Mouse (Mus musculus) fat pad, adult 2 months (tissue): ENCODE measurements around the gene D11Wsu47e.

Experiments
- DNase-seq: peaks from one replicate; pipeline ENCODE4 v3.0.0-alpha.2; 2011; ENCODE audit warnings: low read depth, low spot score; ENCODE audit errors: extremely low read depth

Gene D11Wsu47e

DNA sequence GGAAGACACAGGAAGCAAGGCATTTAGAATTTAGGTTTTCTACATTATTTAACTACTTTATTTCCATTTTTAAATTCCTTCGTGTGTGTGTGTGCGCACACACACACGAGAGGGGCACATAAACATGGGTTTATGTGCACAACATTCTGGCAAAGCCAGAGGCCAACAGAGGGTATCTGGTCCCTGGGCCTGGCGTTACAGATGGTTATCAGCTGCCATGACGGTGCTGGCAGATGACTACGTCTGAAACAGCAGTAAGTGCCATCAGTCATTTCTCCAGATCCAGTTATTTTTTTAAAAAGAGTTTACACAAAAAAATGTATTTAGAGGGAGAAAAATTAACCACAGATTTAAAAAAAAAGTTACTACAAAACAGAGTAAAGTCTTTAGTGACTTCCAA, 18.0 kb upstream of the D11Wsu47e start:
- DNase-seq, result no peak

DNA sequence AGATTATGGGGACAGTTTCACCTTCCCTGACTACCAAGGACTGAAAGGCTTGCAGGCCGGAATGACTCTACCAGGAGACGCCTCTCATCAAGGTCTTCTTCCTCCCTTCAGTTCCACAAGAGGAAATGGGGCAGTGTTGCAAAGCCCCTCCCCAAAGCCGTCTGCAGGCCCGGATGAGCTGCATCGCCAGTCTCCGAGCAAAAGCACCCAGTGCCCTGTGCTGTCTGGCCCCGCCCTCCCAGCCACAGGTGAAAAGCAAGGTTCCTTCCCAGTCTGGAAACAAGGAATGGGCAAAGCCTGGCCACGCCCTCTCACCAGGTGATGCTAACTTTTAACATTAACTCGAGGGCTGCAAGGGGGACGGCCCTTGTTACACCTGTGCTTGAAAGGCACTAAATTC, 17.6 kb upstream of the D11Wsu47e start:
- DNase-seq, result no peak

DNA sequence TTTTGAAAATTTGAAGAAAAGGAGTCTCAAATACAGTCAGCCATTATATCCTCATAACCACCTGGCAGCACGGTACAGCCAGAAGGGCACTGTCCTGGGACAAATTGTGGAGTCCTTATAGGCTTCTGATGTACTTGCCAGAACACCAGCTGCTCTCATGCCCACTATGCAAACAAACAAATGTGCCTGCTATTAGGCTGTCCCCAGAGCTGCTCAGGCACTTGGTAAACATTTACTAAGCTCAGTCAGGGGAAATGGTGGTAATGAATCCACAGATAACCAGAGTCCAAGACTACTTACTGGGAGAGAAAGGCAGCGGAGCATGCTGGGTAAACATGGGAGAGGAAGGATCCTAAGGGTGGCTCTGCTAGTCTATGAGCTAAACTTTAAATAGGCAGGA, 17.1 kb upstream of the D11Wsu47e start:
- DNase-seq, result no peak

DNA sequence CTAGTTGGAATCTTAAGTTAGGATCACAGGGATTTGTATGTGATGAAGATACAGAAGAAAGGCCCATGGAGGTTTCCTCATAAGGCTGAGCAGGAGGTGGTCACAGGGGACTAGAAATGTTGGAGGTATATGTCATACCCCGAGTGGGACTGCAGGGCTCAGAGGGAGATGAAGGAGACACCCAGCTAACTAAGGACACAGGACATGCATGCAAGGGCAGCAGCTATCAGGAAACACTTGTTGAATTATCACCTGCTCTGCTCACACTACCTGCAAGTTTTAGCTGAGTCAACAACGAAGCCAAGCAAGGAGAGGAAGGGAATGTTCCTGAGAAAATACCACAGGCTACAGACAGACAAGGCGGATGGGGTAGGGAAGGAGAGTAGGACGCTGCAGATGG, 16.5 kb upstream of the D11Wsu47e start:
- no peak for DNase-seq

DNA sequence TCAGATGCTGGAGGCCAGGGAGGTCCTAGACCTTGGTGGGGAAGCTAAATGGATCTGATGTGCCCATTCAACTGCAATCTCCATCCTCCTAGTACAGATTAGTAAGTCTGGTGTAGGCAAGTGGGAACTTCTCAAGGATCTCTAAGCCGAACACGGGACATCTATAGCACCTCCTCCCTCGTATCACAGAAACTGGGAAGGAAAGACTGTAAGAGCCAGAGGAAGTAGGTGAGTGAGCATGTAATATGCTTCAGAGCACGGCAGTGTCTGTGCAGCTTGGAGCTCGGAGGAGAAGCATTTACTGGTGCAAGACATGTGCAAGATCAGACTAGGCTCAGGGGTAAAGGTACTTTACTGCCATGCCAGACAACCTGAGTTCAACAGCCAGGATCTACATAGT, 15.4 kb upstream of the D11Wsu47e start:
- DNase-seq, result no peak

DNA sequence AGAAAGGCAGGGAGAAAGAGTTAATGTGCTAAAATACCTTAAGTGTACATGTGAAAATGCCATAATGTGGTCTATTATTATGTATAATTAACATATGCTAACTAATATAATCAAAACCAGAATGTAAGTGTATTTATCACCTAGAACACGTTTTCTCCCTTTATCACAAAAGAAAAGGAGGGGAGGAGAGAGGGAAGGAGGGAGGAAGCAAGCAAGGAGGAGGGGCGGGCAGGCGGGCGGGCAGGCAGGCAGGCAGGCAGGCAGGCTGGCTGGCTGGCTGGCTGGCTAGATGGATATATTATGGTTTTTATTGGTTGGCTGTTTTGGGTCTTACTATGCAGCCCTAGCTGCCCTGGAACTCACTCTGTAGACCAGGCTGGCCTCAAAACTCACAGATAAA, 14.5 kb upstream of the D11Wsu47e start:
- no peak for DNase-seq

DNA sequence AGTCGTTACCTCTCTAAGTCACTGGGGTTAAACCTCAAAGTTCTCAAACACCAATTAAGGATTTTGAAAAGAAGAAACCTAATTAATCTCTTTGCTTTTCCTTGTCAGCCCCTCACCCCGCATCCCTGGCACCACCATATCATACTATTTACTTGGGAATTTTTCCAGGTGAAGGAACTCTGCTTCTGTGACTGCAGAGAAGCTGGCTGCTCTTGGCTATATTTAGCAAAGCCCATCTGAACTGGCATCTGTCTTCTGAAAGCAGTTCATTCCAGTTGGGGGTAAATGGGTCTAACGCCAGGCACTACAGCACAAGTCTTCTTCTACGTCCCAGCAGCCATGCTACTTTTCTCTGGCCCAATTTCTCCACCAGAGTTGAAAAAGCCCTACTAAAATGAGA, 10.6 kb upstream of the D11Wsu47e start:
- no peak for DNase-seq

DNA sequence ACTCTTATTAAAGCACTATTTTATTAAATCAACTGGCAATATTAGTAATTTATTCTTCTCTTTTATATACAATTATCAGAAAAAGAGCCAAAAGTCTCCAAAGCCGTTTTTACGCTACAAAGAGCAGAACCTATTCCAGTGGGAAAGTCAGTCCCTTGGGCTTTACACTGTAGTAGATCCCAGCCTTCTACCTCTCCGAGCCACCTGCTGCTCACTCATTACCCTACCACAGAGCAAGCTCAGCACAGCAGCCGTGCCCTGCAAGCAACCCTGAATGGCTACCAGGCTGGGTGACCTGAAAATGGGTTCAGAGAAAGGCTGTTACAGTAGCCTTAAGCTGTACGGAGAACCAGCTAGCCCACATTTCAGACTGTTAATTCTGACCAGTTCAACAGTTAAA, 9.6 kb upstream of the D11Wsu47e start:
- DNase-seq, result no peak

DNA sequence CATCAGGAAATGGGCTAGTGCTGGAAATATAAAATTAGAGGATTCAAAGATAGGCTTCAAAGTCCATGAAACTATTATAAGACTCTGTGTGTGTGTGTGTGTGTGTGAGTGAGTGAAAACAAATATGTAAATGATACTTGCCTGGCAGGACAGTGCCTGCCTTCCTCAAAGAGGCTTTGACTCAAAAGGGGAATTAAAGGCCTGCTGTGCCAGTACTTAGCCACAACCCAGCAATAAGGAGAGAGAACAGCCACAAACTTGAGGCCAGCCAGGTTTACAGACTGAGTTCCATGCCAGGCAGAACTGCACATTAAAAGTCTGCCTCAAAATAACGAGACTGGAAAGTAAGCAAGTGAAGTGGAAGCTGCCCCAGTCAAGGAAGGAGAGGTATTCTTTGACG, 7.4 kb upstream of the D11Wsu47e start:
- no peak for DNase-seq

DNA sequence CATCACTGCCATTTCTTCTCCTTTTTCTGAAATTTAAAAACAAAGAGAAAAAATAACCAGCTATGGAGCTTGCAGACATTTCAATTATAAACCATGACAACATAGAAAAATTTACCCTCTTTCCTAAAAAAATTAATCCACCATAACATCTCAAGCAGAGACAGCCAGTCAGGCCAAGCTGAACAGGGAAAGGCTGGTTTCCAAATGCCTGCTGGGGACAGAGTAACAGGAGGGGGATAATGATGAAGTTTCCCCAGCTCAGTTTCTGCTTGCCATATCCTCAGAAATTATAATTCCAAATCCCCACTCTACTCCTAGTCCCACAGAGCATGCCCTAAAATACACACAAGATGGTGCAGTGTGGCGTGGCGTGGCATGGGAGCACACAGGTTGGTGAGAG, 6.8 kb upstream of the D11Wsu47e start:
- no peak for DNase-seq

DNA sequence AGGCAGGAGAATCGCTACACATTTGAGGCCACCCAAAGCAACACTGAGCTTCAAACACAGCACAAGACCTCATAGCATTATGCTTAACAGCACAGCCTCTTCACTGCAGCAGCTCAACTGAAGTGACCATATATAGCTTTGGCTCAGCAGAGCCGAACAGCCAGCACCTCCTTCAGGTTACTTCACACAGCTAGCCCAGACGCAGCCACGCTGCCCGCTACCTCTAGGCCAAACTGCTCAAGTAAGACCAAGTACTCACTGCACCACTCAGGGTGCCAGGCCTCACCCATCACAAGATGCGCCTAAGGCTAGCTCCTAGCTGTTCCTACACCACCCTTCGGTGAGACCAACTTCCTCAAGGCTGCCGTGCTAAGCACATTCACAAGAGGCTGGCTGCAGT, 5.8 kb upstream of the D11Wsu47e start:
- DNase-seq, result peak; percentile 37

DNA sequence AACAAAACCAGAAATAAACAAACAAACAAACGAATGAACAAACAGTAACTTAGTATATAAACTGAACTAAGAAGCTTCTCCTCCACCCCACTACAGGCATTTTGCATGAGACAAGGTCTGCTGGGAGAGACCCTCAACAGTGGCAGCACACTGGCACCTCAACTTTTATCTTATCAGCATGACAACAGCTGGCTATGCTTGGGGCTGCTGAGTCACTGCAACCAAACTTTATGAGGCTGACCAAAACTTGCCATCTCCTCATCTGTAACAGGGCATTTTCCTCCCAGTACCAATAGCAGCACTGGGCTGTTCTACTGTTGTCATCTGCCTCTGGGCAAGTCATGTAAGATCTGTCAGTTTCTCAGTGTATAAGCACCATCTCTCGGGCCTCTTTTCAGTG, 3.3 kb upstream of the D11Wsu47e start:
- no peak for DNase-seq

DNA sequence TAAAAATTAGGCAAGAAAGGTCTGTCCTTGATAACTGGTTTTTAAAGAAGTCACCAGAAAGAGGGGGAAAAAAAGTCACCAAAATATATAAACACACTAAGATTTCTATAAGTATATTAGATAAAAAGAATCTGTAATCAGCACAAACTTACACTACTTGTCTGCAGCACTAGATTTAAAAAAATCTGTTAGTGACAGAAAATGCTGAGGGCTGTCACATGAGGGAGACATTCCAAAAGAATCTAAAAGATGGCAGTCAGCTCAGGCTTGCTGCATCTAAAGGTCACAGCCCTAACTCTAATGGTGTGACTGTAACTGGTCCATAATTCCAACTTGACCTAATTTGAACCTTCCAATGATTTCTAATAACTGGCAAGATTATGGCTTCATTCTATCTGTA, 2.2 kb upstream of the D11Wsu47e start:
- DNase-seq, result no peak

DNA sequence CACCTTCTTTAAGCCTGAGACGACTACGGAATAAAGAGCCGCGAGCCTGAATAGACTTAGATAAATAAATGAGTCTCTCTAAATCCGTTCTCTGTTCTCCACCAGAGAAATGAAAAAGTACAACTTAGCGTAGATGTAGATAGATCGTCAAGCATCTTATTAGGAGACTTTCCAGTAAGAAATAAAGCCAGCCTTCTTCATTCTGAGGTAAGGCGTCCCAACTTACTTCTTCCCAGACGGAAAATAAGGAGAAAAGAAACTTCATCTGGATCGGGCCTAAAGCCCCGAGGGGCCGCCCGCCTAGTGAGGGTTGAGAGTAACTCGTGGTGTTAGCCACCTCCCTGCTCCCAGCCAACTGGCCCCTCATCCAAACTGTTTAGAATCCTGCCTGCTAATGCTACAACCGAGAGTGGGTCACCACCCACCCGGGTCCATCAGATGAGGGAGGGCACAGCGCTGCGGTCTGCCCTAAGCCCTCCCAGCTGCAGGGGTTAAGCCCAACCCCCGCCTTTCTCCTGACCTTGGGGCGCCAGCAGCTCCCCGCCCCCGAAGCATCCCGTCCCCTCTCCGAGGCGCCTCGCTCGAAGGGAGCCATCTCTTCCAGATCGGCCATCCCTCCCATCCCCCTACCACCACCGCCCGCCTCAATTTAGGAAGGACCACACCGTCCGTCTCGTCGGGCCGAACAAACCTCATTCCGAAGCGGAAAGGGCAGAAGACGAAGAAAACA, 1.1 kb upstream of the D11Wsu47e start:
- DNase-seq, result no peak

DNA sequence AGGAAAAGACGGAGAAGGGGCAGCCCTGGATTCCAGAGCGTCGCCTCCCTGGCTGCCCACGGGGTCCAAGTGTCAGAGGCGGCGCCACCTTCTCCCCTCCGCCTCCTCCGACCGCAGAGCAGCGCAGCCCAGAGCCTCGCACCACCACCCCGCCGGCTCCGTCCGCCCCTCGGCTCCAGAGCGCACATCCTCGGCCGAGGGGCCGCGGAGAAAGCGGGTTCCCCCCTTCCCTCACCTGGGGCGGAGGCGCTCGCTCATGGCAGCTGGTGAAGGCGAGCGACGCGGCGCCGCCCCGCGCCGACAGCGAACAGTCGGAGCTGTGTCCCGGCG, 620 bp upstream of the D11Wsu47e start:
- no peak for DNase-seq

DNA sequence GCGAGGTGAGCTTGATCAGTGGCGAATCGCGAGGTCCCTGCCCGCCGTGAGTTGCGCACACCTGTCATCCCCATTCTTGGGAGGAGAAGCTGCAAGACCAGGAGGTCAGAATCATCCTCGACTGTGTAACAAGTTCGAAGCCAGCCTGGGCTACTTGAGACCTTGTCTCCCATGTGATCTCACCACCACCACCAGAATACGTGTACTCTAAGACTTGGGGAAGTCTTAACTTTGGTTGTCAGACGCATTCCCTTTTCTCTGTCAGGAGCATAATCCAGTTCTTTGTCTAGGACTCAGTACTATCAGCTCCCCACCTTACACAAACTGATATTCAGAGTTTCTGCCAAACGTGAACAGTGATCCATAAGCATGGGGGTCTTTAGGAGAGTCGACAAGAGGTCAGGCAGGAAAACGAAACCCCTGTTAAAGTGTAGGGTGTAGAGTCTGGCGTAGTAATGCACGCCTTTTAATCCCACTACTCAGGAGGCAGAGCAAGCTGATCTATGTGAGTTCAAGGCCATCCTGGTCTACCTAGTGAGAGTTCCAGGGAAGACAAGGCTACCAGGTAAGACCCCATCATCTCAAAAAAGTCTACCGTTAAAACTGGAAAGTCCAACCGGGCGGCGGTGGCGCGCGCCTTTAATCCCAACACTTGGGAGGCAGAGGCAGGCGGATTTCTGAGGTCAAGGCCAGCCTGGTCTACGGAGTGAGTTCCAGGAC, 655 bp downstream of the D11Wsu47e start:
- DNase-seq, result no peak

DNA sequence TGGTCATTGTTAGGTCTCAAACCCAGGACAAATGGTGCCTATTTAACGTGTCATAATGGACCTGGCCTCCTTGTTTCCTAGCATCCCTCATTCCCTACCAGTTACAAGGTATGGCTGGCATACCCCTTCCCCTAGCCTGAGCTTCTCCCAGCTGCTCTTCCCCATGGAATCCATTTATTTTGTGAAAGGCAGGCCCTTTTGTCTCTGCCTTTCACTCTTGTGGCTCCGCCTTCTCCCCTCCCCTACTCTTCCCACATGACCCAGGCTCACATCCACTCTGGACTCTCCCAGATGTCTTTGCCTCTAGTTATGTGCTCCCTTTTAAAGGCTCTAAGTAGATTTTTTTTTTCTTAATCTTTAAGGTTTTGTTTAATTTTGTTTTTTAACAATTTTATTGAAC, 2.8 kb downstream of the D11Wsu47e start:
- DNase-seq, result no peak

DNA sequence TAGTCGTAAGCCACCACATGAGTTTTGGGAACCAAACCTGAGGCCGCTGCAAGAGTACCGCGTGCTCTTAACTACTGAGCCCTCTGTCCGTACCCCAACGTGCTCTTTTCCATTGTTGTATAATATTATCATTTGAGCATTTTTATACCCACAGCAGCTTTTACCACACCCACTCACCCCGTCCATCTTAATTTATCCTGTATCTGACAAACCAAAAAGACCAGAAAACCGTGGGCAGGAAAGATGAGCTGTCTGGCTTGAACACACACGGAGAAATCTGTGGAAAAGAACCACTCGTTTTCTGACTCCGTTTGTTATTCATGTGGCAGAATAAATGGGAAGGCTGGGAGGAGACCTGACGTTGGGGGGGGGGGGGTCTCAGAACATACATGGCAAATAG, 6.3 kb downstream of the D11Wsu47e start:
- no peak for DNase-seq

DNA sequence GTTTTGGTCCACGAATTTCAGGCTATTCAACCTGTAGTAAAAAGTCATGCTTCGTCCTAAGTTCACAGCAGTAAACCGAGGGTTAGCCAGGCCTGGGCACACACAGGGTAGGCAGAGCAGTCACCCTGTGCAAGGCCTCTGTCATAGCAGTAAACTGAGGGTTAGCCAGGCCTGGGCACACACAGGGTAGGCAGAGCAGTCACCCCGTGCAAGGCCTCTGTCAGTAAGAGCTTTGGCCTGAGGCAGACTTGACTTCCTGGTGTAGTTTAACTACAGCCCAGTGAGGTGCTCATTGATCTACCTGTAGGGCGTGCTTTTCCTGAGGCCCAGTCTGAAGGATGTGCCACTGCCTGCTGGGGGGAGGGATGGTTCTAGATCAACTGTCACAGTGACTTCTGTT, 7.1 kb downstream of the D11Wsu47e start:
- DNase-seq, result no peak

DNA sequence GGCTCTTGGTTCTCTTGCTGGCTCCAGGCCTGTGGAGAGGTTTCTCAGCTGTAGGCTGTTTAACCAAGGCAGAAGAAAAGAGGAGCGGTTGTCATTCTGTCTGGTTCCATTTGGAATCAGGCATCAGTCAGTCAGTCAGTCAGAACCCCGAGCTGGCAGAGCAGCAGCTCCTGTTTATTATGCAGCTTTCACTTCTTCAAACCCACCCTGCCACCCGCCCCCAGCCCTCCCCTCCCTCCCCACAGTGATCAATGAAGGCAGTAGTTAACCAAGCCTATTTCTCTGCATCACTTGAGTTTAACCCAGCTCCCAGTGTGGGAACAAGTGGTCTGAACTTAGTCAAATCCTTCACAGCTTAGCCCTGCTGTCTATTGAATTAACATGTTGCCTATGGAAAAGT, 7.6 kb downstream of the D11Wsu47e start:
- DNase-seq, result no peak

DNA sequence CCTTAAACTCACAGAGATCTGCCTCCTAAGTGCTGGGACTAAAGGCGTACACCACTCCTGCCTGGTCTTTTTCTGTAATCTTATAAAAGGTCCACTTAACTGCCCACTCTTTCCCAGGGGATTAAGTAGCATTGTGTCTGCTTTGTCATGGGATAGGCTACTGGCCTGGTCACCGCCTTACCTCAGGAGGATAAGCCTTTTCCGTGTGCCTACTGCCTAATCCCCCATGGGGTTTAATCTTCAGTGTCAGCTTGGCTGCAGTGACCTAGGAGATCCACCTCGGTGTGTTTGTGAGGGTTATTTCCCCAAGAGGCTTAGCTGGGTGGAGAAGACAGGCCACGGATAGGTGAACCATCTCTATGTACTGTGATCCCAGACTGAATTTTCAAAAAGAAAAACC, 13.4 kb downstream of the D11Wsu47e start:
- no peak for DNase-seq

DNA sequence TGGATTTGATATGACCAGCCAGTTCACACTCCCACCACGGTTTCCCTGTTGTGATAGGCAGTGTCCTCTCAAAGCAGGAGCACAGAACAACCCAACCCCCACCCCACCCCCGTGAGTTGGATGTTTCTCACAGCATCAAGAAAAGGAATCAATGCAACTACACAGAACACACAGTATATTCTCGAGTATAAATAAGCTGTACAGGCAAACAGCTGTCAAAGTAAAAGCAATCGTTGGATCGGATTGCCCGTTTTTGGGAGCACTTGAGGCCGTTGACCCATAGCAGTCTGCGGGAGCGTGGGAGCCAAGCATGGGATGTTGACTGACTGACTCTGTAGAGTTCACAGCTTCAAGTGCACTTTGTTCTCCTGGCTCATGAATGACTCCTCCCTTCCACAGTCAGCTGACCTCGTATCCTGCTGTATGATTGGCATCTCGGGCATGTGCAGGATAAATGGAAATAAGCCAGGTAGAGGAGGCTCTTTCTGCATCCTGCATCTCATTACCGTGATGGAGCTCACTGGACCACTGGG, 13.9 kb downstream of the D11Wsu47e start:
- DNase-seq, result no peak

DNA sequence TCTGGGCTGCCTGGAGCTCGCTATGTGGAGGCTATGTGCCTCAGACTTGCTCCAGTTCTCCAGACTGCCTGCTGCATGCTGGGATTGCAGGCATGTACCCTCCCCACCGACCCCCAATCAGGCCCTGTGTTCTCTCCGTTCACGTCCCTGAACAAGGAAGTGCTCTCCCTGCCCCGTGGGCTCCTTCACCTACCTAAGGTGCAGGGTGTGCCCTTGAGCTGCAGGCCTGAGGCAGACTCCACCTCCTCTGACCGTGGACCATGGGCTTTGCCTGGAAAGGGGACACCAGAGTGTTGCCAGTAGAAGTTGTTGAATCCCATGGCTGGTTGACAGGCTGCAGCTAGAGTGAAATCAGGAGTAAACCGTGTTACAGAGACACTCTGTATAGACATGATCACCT, 15.4 kb downstream of the D11Wsu47e start:
- DNase-seq, result no peak
